Mouse (Mus musculus) limb, embryonic 11.5 days (tissue): ENCODE measurements at regions not wholly inside any gene's neighbourhood (a gene's known extent, or its start where the extent isn't known, plus 50 kb on each side); places are given as distances from the start of the nearest gene placed in this dataset.

Experiments used
- ATAC-seq: fragments of 200-750 bp; cut with Nextera tagmentation; 2 replicates; pipeline ENCODE4 v1.8.0; 2017; ENCODE audit warnings: low read depth; ENCODE audit not compliant: insufficient number of reproducible peaks, low FRiP score, low TSS enrichment
- DNase-seq: peaks from one replicate; pipeline ENCODE4 v3.0.0-alpha.2; 2015; ENCODE audit warnings: low spot score
- H3K27ac ChIP-seq: fragments of 300-500 bp; sonication (generic); replicated peaks from 2 replicates; pipeline ENCODE4 v1.5.1; 2014; ENCODE audit warnings: low read depth, mild to moderate bottlenecking, low read length
- H3K27me3 ChIP-seq: fragments of 300-500 bp; sonication (generic); 2 replicates; pipeline ENCODE4 v1.6.1; 2014; ENCODE audit warnings: mild to moderate bottlenecking, low read length, mixed read lengths; ENCODE audit not compliant: control insufficient read depth, insufficient read depth
- H3K36me3 ChIP-seq: fragments of 300-500 bp; sonication (generic); 2 replicates; pipeline ENCODE4 v1.6.1; 2014; ENCODE audit warnings: mild to moderate bottlenecking, low read length, moderate library complexity, mixed read lengths; ENCODE audit not compliant: control insufficient read depth, insufficient read depth
- H3K4me1 ChIP-seq: fragments of 300-500 bp; sonication (generic); 2 replicates; pipeline ENCODE4 v1.6.1; 2014; ENCODE audit warnings: low read length, mixed read lengths; ENCODE audit not compliant: control insufficient read depth, insufficient read depth
- H3K4me2 ChIP-seq: fragments of 300-500 bp; sonication (generic); 2 replicates; pipeline ENCODE4 v1.6.1; 2014; ENCODE audit warnings: low read depth, mild to moderate bottlenecking, moderate library complexity; ENCODE audit not compliant: severe bottlenecking
- H3K4me3 ChIP-seq: fragments of 300-500 bp; sonication (generic); 2 replicates; pipeline ENCODE4 v1.5.1; 2014; ENCODE audit warnings: low read depth, low read length
- H3K9ac ChIP-seq: fragments of 300-500 bp; sonication (generic); 2 replicates; pipeline ENCODE4 v1.6.1; 2014; ENCODE audit warnings: mild to moderate bottlenecking, low read length
- H3K9me3 ChIP-seq: fragments of 300-500 bp; sonication (generic); 2 replicates; pipeline ENCODE4 v1.6.1; 2016; ENCODE audit warnings: low read length; ENCODE audit not compliant: control insufficient read depth
- WGBS: fragments of 180-500 bp; shearing (Covaris S2); extraction: QIAGEN DNeasy Blood & Tissue Kit; methylation state at CpG from one replicate; pipeline ENCODE4 v1.1.7; 2014; 5-methylcytosine and 5-hydroxymethylcytosine counted together

DNA sequence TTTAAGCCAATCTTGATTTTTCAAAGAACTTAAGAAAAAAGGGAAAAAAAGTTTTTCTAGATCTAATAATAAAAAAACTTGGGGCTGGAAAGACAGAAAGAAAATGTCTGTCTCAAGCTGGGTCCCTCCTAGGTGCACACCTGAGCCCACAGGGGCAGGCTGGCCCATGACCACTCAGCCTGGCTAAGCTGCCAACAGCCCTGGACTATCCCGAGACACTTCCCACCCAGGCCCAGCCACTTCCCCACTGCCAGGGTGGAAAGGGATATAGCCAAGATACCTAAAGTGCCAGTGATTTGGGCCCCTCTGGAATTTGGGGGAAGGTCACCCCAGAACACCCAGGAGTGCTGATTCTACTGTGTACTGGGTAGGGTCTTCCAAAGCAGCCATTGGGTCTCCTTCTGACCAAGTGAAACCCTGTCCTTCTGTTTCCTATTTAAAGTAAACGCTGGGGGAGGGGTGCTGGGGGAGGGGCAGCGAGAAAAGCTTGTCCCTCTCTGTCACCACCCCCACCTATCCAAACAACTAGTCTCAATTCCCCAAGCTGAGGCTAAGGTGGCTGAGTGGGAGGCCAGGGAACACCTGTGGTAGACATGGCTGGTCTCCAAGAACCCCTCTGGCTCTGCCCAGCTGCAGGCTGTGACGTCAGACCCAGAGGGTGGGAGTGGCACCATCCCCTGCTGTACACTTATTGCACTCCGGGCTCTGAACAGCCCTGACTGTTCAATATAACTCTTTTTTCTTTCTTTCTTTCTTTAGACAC lies 62.6 kb downstream of the Mcfd2 start:
- no peak overlapping the region for H3K4me3 ChIP-seq
- H3K27me3 ChIP-seq, result no peaks in the 10 kb centered on the region
- peaks cover 12% of the 10 kb centered on the region for H3K4me1 ChIP-seq
- no peaks in the 10 kb centered on the region for H3K9me3 ChIP-seq
- ATAC-seq (peak; percentile 77), DNase-seq (peak; percentile 61)
- H3K4me2 ChIP-seq, result no peak overlapping the region
- H3K9ac ChIP-seq, result no peak overlapping the region
- H3K27ac ChIP-seq, result no peak overlapping the region; the same call in 1 of the 2 replicates
- 37% methylated on average over 5 of the region's 5 CpGs for WGBS
- H3K36me3 ChIP-seq, result no peaks in the 10 kb centered on the region

- H3K4me2 ChIP-seq, result no peak overlapping the region
- no peaks in the 10 kb centered on the region for H3K36me3 ChIP-seq
- ATAC-seq (no peak), DNase-seq (no peak)
- no peaks in the 10 kb centered on the region for H3K9me3 ChIP-seq
- no peak overlapping the region for H3K4me3 ChIP-seq
- no peaks in the 10 kb centered on the region for H3K27me3 ChIP-seq
- 24% methylated on average over 6 of the region's 6 CpGs for WGBS
- H3K9ac ChIP-seq, result no peak overlapping the region
- peaks cover 12% of the 10 kb centered on the region for H3K4me1 ChIP-seq
- H3K27ac ChIP-seq, result no peak overlapping the region
These were observed 63.2 kb downstream of the Mcfd2 start for GRCm38 (mm10) chr17:87202490-87202889.

- Histone ChIP-seq H3K27ac (no peak overlapping the region), H3K36me3 (no peaks in the 10 kb centered on the region), H3K9me3 (no peaks in the 10 kb centered on the region), H3K4me1 (peaks cover 12% of the 10 kb centered on the region), H3K9ac (no peak overlapping the region), H3K4me2 (no peak overlapping the region), H3K27me3 (no peaks in the 10 kb centered on the region), H3K4me3 (no peak overlapping the region)
- WGBS, result 84% methylated on average over 3 of the region's 3 CpGs
- DNase-seq (no peak), ATAC-seq (no peak)
These were observed 65.0 kb downstream of the Mcfd2 start for GRCm38 (mm10) chr17:87200721-87201242.

DNA sequence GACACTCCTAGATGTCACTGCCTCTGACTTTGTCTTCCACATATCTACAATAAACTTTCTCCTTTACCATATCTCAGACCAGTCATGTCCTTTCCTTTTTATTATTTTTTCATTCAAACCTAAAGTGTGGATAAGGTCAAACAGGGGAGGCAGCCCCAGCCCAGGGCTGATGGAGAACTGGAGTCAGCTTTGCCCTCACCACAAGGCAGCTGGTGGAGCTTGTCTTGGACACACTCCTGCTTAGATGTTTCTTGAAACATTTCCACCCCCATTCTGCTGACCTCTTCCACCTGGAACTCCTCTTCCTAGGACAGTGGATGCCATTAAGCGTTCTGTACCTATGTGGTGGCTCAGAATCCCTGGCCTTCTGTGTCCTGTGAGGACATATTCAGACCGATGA lies 65.6 kb downstream of the Mcfd2 start:
- Histone ChIP-seq H3K36me3 (no peaks in the 10 kb centered on the region), H3K9me3 (no peaks in the 10 kb centered on the region), H3K4me1 (peaks cover 12% of the 10 kb centered on the region), H3K4me2 (no peak overlapping the region), H3K9ac (no peak overlapping the region), H3K4me3 (no peak overlapping the region), H3K27me3 (no peaks in the 10 kb centered on the region), H3K27ac (no peak overlapping the region)
- DNase-seq (no peak), ATAC-seq (no peak)
- WGBS, result 92% methylated on average over 2 of the region's 2 CpGs

DNA sequence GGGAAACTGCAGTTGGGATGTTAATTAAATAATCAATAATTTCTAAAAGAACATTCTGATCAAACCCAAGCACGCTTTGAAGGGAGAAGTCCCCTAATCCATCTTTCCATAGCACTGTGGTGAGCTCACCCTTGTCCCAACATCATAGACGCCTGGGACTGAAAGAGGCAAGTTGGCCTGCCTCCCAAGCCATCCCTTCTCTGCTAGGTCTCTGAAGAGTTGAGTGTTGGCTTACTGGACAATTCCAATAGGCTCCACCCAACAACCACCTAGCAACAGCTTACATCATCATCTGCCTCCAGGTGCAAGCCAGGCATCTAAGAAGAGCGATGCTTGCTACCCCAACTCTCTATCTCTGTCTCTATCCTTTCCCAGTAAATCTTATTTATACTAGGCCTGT lies 66.6 kb downstream of the Mcfd2 start:
- Histone ChIP-seq H3K4me3 (no peak overlapping the region), H3K27ac (no peak overlapping the region), H3K27me3 (no peaks in the 10 kb centered on the region), H3K4me2 (no peak overlapping the region), H3K4me1 (peaks cover 12% of the 10 kb centered on the region), H3K9ac (no peak overlapping the region), H3K9me3 (no peaks in the 10 kb centered on the region), H3K36me3 (no peaks in the 10 kb centered on the region)
- ATAC-seq, result no peak
- WGBS, result 88% methylated on average over 3 of the region's 3 CpGs
- DNase-seq, result no peak

GRCm38 (mm10) chr17:87197434-87197833 lies 68.3 kb downstream of the Mcfd2 start:
- no peak for ATAC-seq
- no peak overlapping the region for H3K4me2 ChIP-seq

DNA sequence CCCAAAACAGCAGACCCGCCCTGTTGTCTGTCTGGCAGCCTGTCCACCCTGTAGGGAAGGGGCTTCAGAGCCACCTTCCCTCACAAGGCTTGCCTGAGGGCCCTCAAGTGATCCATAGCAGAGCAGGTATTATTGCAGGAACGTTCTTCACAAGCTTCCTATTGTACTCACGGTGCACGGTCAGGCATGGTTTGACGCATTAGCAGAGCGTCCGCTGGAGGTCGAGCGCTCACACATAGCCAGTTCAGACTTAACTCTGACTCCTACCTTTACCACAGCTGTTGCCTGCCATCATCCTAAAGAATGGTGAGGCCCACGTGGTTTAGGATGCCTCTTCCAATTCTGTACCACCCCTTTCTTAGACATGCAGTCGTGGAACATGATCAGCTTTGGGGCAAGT lies 71.1 kb downstream of the Mcfd2 start:
- Histone ChIP-seq H3K4me1 (peaks cover 6% of the 10 kb centered on the region; the same call in 1 of the 2 replicates), H3K9ac (no peak overlapping the region), H3K9me3 (no peaks in the 10 kb centered on the region), H3K36me3 (no peaks in the 10 kb centered on the region), H3K4me2 (no peak overlapping the region), H3K4me3 (no peak overlapping the region), H3K27ac (no peak overlapping the region), H3K27me3 (no peaks in the 10 kb centered on the region)
- DNase-seq, result no peak
- no peak for ATAC-seq
- 73% methylated on average over 11 of the region's 11 CpGs for WGBS

More at GRCm38 (mm10) chr17:87197434-87197833, 68.3 kb downstream of the Mcfd2 start:
- H3K27me3 ChIP-seq, result no peaks in the 10 kb centered on the region
- H3K36me3 ChIP-seq, result no peaks in the 10 kb centered on the region
- WGBS, result 99% methylated on average over 4 of the region's 4 CpGs
- no peaks in the 10 kb centered on the region for H3K9me3 ChIP-seq
- H3K4me1 ChIP-seq, result peaks cover 11% of the 10 kb centered on the region; the same call in 1 of the 2 replicates
- H3K27ac ChIP-seq, result no peak overlapping the region
- no peak for DNase-seq
- no peak overlapping the region for H3K9ac ChIP-seq
- no peak overlapping the region for H3K4me3 ChIP-seq

DNA sequence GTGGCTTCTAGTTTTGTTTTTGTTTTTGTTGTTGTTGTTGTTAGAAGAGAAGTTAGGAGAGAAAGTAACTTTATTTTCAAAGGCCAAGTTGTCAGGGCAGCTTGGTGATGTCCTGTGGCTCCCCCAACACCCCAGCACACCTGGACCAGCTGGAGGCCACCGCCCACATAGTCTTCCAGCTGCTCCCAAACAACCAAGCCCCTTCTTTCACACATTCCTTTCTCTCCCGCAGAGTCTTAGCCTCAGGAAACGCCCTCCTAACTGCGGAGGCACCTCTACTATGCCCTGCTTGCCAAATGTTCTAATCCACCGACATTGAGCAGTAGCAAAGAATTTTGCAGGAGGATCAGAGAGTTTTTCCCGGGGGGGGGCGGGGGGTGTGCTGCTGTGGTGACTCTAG lies 72.3 kb downstream of the Mcfd2 start:
- Histone ChIP-seq H3K4me2 (no peak overlapping the region), H3K4me1 (peaks cover 6% of the 10 kb centered on the region; the same call in 1 of the 2 replicates), H3K4me3 (no peak overlapping the region), H3K27ac (no peak overlapping the region), H3K9ac (no peak overlapping the region; the same call in 1 of the 2 replicates), H3K27me3 (no peaks in the 10 kb centered on the region), H3K9me3 (no peaks in the 10 kb centered on the region), H3K36me3 (no peaks in the 10 kb centered on the region)
- WGBS, result 4% methylated on average over 7 of the region's 7 CpGs
- ATAC-seq, result no peak
- DNase-seq, result no peak
